Mouse (Mus musculus) adrenal gland, adult 8-10 months (tissue): ENCODE data around the gene Tppp2. TPM values are rescaled to one million over a fixed set of nuclear protein-coding genes. Genes with fewer than 3 reads are reported as not detected.

Source experiments
- DNase-seq: peaks from one replicate; pipeline ENCODE4 v3.0.0; 2022
- total RNA-seq, 4 experiments: library from RNA; stranded (reverse); gene quantifications; 2 replicates each; pipeline ENCODE4 v1.2.4; 2022

Tppp2 gene
- total RNA-seq, result not detected

DNA sequence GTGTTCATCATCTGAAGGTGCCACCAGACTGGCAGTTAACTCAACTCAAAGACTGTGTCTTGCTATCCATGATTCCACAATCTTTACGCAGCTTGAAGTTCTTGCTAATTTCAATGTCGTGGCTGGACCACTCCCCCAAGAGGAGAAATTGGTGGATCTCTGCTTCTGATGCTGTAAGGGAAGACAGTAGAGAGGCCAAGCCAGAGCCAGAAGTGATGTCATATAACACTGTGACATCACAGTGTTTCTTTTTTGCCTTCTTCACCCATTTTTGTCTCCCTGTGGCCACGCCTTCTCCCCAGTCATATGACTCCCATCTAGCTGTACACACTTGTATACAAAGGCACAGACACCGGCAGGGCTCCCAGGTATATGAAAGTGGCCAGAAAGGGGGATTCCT lies at the start of gene Tppp2:
Gene Tppp2, plus strand, starts transcription at position 301 of the 400 bp plus-strand sequence.
- no peak for DNase-seq

- peak; percentile 56 for DNase-seq
Measured at GRCm38 (mm10) chr14:51870756-51871155, 47.5 kb upstream of the Tppp2 start.

- peak; percentile 82 for DNase-seq
Measured at GRCm38 (mm10) chr14:51871741-51872140, 46.5 kb upstream of the Tppp2 start.

GRCm38 (mm10) chr14:51877517-51877916 lies 40.7 kb upstream of the Tppp2 start:
- DNase-seq, result no peak

GRCm38 (mm10) chr14:51883527-51884030 lies 34.6 kb upstream of the Tppp2 start:
- peak; percentile 77 for DNase-seq

DNA sequence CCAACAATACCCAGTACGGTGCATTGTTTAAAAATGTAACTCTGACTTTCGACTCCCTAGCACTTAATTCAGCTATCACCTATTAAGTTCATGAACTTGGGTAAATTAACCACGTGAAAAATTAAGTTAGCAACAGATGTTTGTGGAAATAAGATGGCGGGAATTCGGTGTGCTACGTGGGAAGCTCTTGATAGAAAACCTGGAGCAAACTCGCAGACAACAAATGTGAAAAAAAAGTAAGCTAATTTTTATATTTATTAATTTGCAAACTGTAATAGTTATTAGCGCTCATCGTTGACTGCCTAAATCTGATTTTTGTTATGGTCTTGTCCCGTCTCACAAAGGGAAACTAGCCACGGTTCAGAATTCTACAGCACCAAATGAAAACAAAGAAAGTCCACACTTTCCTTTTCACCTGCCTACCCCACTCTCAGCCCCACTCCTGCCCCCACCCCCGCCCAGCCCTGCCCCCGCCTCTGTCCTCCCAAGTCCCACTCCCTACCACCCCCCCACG lies 34.1 kb upstream of the Tppp2 start:
- no peak for DNase-seq

- DNase-seq, result peak; percentile 94
Measured at GRCm38 (mm10) chr14:51884598-51885331, 33.5 kb upstream of the Tppp2 start, which contains the start of gene Mettl17. Mettl17 (plus strand) TSS chr14:51884842.

DNA sequence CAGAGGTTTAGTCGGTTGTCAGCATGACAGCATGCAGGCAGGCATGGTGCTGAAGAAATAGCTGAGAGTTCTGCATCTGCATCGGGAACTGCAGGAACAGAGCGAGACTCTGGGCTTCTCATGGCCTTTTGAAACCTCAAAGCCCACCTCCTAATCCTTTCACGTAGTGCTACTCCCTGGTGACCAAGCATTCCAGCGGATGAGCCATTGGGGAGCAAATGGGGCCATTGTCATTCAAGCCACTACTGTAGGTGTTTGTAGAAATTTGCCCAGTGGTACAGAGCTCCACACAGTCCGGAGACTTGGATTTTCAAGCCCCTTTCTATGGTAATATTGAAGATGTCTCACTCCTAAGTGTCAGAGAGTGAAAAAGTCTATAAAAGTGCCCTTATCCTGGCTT lies 32.2 kb upstream of the Tppp2 start:
- no peak for DNase-seq

GRCm38 (mm10) chr14:51889833-51890232 lies 28.4 kb upstream of the Tppp2 start:
- DNase-seq, result no peak

DNA sequence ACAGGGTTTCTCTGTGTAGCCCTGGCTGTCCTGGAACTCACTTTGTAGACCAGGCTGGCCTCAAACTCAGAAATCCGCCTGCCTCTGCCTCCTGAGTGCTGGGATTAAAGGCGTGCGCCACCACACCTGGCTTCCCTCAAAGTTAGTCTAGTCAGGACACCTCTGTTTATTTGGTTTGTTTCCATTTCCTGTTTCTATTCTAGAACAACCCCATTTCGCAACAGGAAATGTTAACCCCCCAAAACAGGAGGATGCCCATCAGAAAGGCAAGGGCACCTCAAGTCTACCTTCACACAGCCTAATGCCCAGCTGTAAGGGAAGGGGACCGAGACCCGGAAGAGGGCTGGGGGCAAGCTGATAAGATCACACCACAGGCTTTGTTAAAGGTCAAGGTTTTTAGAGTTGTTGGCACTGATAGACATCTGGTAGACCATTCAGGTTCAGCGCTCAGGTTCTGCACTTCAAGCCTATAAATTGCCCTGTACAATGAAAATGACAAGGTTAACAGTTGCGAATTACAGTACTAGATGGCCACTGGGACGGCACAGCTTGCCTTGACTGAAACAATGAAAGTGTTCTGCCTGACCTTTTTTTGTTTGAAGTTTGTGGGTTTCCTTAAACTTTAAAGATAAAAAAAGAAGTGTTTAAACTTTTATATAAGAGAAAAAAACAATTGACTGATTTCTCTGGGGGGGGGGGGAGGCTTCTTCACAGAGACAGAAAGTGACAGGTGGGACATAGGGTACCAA lies 25.9 kb upstream of the Tppp2 start, which contains the start of gene Slc39a2:
Gene Slc39a2, plus strand, starts transcription at position 699 of the 749 bp plus-strand sequence.
- DNase-seq, result no peak

DNA sequence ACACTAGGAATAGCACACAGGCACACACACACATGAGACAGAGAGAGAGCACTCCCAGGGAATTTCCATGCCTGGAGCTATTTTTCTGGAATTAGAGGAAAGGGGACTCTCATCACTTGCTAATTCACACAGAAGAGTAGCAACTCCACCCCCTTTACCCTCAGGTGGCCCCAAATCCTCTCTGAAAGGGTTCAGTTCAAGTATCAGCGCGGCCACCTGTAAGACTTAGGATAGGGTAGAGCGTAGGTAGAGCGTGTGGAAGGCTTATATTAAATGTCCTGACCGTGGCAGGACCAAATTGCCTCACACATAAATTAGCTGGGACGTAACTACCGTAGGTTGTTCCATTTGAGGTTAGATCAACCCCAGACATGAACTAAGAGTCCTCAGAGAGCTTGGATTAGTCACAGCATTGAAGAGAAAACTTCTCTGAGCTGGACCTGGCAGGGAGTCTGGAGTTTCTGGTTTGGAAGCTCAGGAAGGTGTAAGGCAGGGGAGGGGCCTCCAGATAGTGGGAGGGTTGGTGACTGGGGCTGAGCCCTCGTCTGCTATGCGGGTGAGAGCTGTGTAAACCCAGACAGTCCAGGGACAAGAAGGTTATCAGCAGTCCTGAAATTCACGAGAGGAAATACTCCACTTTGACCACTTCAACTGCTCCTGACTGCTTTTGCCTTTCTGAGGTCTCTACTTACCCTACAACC lies 25.0 kb upstream of the Tppp2 start:
- no peak for DNase-seq

- no peak for DNase-seq
Measured at GRCm38 (mm10) chr14:51893809-51894208, 24.4 kb upstream of the Tppp2 start.

DNA sequence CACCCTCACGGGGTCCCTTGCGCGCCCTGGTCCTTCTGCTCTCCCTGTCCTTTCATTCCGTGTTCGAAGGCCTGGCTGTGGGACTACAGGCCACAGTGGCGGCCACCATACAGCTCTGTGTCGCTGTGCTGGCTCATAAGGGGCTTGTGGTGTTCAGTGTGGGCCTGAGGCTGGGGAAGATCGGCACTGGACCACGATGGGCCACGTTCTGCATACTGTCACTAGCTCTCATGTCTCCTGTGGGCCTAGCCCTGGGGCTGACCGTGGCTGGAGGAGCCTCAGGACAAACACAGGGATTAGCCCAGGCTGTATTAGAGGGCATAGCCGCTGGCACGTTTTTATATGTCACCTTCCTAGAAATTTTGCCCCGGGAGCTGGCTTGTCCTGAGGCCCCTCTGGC lies 23.2 kb upstream of the Tppp2 start:
- DNase-seq, result no peak

GRCm38 (mm10) chr14:51896019-51896418 lies 22.2 kb upstream of the Tppp2 start:
- DNase-seq, result no peak

- no peak for DNase-seq
Measured at GRCm38 (mm10) chr14:51896539-51897170, 21.6 kb upstream of the Tppp2 start.

- no peak for DNase-seq
Measured at GRCm38 (mm10) chr14:51899351-51899750, 18.9 kb upstream of the Tppp2 start.

- peak; percentile 49 for DNase-seq
Measured at GRCm38 (mm10) chr14:51902806-51903710, 15.2 kb upstream of the Tppp2 start.

DNA sequence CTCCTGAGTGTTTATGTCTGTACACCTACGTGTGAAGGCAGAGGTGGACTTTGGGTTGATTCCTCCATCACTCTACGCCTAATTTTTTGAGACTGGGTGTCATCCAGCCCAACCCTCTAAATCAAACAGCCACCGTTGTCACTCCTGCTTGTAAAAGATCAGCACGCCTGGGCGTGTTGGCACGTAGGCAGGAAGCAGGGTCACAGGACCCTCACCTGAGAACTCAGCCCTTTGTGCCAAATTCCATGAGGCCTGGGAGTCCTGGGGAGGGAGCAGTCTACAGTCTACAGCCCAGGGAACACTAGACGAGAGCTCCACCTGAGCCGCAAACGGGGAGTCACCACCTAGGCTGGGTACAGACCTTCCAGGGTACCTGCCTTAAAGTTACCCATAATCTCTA lies 14.4 kb upstream of the Tppp2 start:
- no peak for DNase-seq

- DNase-seq, result no peak
Measured at GRCm38 (mm10) chr14:51904706-51905105, 13.5 kb upstream of the Tppp2 start.

- no peak for DNase-seq
Measured at GRCm38 (mm10) chr14:51906102-51906501, 12.1 kb upstream of the Tppp2 start.

DNA sequence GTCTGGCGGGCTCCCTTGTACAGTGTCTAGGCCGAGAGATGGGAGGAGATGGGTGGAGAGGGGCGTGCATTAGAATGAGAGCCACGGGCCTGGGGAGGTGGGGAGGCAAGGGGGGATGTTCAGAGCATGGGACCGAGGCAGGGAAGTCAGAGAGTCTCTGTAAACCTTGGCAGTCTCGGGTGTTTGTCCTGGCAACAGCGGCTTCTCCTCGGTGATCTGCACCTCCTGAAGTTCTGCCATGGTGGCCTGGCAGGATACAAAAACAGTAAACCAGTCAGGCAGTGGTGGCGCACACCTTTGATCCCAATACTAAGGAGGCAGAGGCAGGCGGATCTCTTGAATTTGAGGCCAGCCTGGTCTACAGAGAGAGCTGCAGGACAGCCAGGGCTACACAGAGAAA lies 6.9 kb upstream of the Tppp2 start:
- no peak for DNase-seq
